Mouse (Mus musculus) lung, postnatal 0 days (tissue): ENCODE measurements around the gene Arfgap3.

Experiments
- CTCF ChIP-seq: IDR thresholded peaks from 2 replicates; pipeline ENCODE4 v1.5.1; 2016; ENCODE audit warnings: antibody characterized with exemption, mild to moderate bottlenecking
- EP300 ChIP-seq: IDR thresholded peaks from 2 replicates; pipeline ENCODE4 v1.6.1; 2016; ENCODE audit warnings: antibody characterized with exemption, mild to moderate bottlenecking, control low read depth

GRCm38 (mm10) chr15:83282397-83282796 is 67.7 kb downstream of the Arfgap3 start:
- TF ChIP-seq CTCF (no peak), EP300 (no peak)
